Mouse (Mus musculus) forebrain, postnatal 0 days (tissue): ENCODE data around the gene Tymp. TPM values are rescaled to one million over a fixed set of nuclear protein-coding genes. Genes with fewer than 3 reads are reported as not detected.
A peak's percentile ranks its signal among the peaks of the same experiment; 100 is the strongest.

Experiments used
- ATAC-seq: fragments of 200-750 bp; cut with Nextera tagmentation; 2 replicates; pipeline ENCODE4 v1.8.0; 2017; ENCODE audit warnings: mild to moderate bottlenecking, moderate library complexity
- DNase-seq: peaks from one replicate; pipeline ENCODE4 v3.0.0-alpha.2; 2015
- H3K27ac ChIP-seq: fragments of 300-500 bp; sonication (generic); 2 replicates; pipeline ENCODE4 v1.5.1; 2014; ENCODE audit warnings: low read depth, mild to moderate bottlenecking, antibody characterized with exemption, low read length, moderate library complexity, mixed read lengths
- H3K27me3 ChIP-seq: fragments of 300-500 bp; sonication (generic); 2 replicates; pipeline ENCODE4 v1.6.1; 2014; ENCODE audit warnings: mild to moderate bottlenecking, low read length, mixed read lengths; ENCODE audit not compliant: insufficient read depth
- H3K36me3 ChIP-seq: fragments of 300-500 bp; sonication (generic); 2 replicates; pipeline ENCODE4 v1.6.1; 2014; ENCODE audit warnings: mild to moderate bottlenecking, moderate library complexity; ENCODE audit not compliant: insufficient read depth
- H3K4me1 ChIP-seq: fragments of 300-500 bp; sonication (generic); 2 replicates; pipeline ENCODE4 v1.6.1; 2014; ENCODE audit warnings: antibody characterized with exemption; ENCODE audit not compliant: insufficient read depth
- H3K4me2 ChIP-seq: fragments of 300-500 bp; sonication (generic); 2 replicates; pipeline ENCODE4 v1.6.1; 2014; ENCODE audit warnings: low read depth, mild to moderate bottlenecking, moderate library complexity
- H3K4me3 ChIP-seq: fragments of 300-500 bp; sonication (generic); 2 replicates; pipeline ENCODE4 v1.5.1; 2014; ENCODE audit warnings: low read depth, low read length, mixed read lengths
- H3K9ac ChIP-seq: fragments of 300-500 bp; sonication (generic); 2 replicates; pipeline ENCODE4 v1.6.1; 2014; ENCODE audit warnings: mild to moderate bottlenecking
- H3K9me3 ChIP-seq: fragments of 300-500 bp; sonication (generic); 2 replicates; pipeline ENCODE4 v1.6.1; 2016; ENCODE audit warnings: low read length
- CTCF ChIP-seq: sonication (generic); IDR thresholded peaks from 2 replicates; pipeline ENCODE4 v1.5.1; 2016; ENCODE audit warnings: antibody characterized with exemption, control low read depth, low read depth
- WGBS: fragments of 180-500 bp; shearing (Covaris S2); extraction: QIAGEN DNeasy Blood & Tissue Kit; methylation state at CpG from one replicate; pipeline ENCODE4 v1.1.7; 2014; 5-methylcytosine and 5-hydroxymethylcytosine counted together
- polyA plus RNA-seq: library from polyadenylated mRNA; unstranded; fragments of >200 nt; fragmentation: Nextera tagmentation; extraction: Ambion mirVana; gene quantifications from 2 replicates; pipeline ENCODE4 v1.2.1, GENCODE M21; 2015
- total RNA-seq: library from RNA; depleted of rRNA; stranded (reverse); fragments of >200 nt; gene quantifications from 2 replicates; pipeline ENCODE4 v1.2.3, GENCODE M21; 2014

The Tymp gene
- total and polyA plus RNA-seq, 2 experiments from 2014 or later = 3.5 to 3.7 TPM

GRCm38 (mm10) chr15:89384617-89385016 is 7.8 kb upstream of the Tymp start, which contains the start of gene Klhdc7b:
Gene Klhdc7b (plus strand): TSS chr15:89384917.
- Histone ChIP-seq H3K4me2 (no peak within 1 kb of the TSS), H3K36me3 (no peaks in the 10 kb centered on the region), H3K9me3 (no peaks in the 10 kb centered on the region), H3K9ac (no peak within 1 kb of the TSS), H3K4me3 (no peak within 1 kb of the TSS), H3K27ac (no peak within 1 kb of the TSS), H3K27me3 (0 out of 2 replicates have a peak, but pooled peaks cover 3% of the 10 kb centered on the region), H3K4me1 (no peaks in the 10 kb centered on the region)
- DNase-seq = no peak
- ATAC-seq = no peak
- no peak for TF ChIP-seq CTCF
- WGBS = 91% methylated on average over 7 of the region's 7 CpGs

GRCm38 (mm10) chr15:89379429-89379828 is 2.6 kb upstream of the Tymp start:
- DNase-seq (no peak), ATAC-seq (no peak)
- H3K9ac ChIP-seq = peak overlapping the region; percentile 35
- H3K4me2 ChIP-seq = peak overlapping the region; percentile 53
- H3K27me3 ChIP-seq = peaks cover 32% of the 10 kb centered on the region
- peak overlapping the region; percentile 37; the same call in 1 of the 2 replicates for H3K4me3 ChIP-seq
- no peak overlapping the region for H3K27ac ChIP-seq
- no peaks in the 10 kb centered on the region for H3K36me3 ChIP-seq
- H3K4me1 ChIP-seq = 0 out of 2 replicates have a peak, but pooled peaks cover 4% of the 10 kb centered on the region
- 9% methylated on average over 10 of the region's 10 CpGs for WGBS
- H3K9me3 ChIP-seq = no peaks in the 10 kb centered on the region
- no peak for TF ChIP-seq CTCF

- peak within 1 kb of the TSS; percentile 53 for H3K4me2 ChIP-seq
- whole genome bisulfite sequencing = 2% methylated on average over 32 of the region's 33 CpGs
- H3K27ac ChIP-seq = no peak within 1 kb of the TSS
- TF ChIP-seq CTCF = no peak
- H3K4me1 ChIP-seq = 0 out of 2 replicates have a peak, but pooled peaks cover 4% of the 10 kb centered on the region
- peak; percentile 7; the same call in 1 of the 2 replicates for ATAC-seq
- H3K27me3 ChIP-seq = peaks cover 32% of the 10 kb centered on the region
- peak within 1 kb of the TSS; percentile 35 for H3K9ac ChIP-seq
- peak within 1 kb of the TSS; percentile 37 for H3K4me3 ChIP-seq
- H3K9me3 ChIP-seq = no peaks in the 10 kb centered on the region
- H3K36me3 ChIP-seq = no peaks in the 10 kb centered on the region
- peak; percentile 44 for DNase-seq
Observed at GRCm38 (mm10) chr15:89378831-89379401, 2.1 kb upstream of the Tymp start, which contains the start of gene Odf3b. Gene Odf3b (minus strand): TSS chr15:89379282.

- Histone ChIP-seq H3K27me3 (peaks cover 32% of the 10 kb centered on the region), H3K9me3 (no peaks in the 10 kb centered on the region)
- no peak for DNase-seq
Observed at GRCm38 (mm10) chr15:89377938-89378828, 1.3 kb upstream of the Tymp start.

GRCm38 (mm10) chr15:89377362-89377761 is 523 bp upstream of the Tymp start:
- Histone ChIP-seq H3K36me3 (no peaks in the 10 kb centered on the region), H3K4me1 (peaks cover 7% of the 10 kb centered on the region; the same call in 1 of the 2 replicates), H3K27ac (no peak overlapping the region), H3K9me3 (no peaks in the 10 kb centered on the region), H3K4me3 (no peak overlapping the region), H3K4me2 (no peak overlapping the region), H3K27me3 (peaks cover 32% of the 10 kb centered on the region), H3K9ac (no peak overlapping the region)
- 8% methylated on average over 18 of the region's 18 CpGs for WGBS
- TF ChIP-seq CTCF = no peak
- ATAC-seq (no peak), DNase-seq (no peak)

More at GRCm38 (mm10) chr15:89377938-89378828, 1.3 kb upstream of the Tymp start:
- Histone ChIP-seq H3K27ac (no peak overlapping the region), H3K4me3 (peak overlapping the region; percentile 37), H3K4me2 (peak overlapping the region; percentile 53), H3K36me3 (no peaks in the 10 kb centered on the region), H3K4me1 (0 out of 2 replicates have a peak, but pooled peaks cover 4% of the 10 kb centered on the region), H3K9ac (peak overlapping the region; percentile 35)
- no peak for TF ChIP-seq CTCF
- 12% methylated on average over 46 of the region's 46 CpGs for WGBS
- ATAC-seq = no peak

GRCm38 (mm10) chr15:89376040-89376439 is 799 bp downstream of the Tymp start:
- Histone ChIP-seq H3K9ac (no peak overlapping the region), H3K4me1 (peaks cover 7% of the 10 kb centered on the region; the same call in 1 of the 2 replicates), H3K27ac (no peak overlapping the region), H3K36me3 (peaks cover 13% of the 10 kb centered on the region), H3K9me3 (no peaks in the 10 kb centered on the region), H3K4me2 (no peak overlapping the region), H3K4me3 (no peak overlapping the region), H3K27me3 (peaks cover 32% of the 10 kb centered on the region)
- ATAC-seq (no peak), DNase-seq (no peak)
- 83% methylated on average over 7 of the region's 7 CpGs for WGBS
- TF ChIP-seq CTCF = no peak
